Mouse (Mus musculus): ENCODE results near the gene Dnajb3.

GRCm38 (mm10) chr1:88218051-88218450, 12.5 kb upstream of the Dnajb3 start:
- no peak for TF ChIP-seq POLR2A (IDR thresholded peaks at IDR 0.05; ENCODE audit: control insufficient read depth, extremely low read depth, insufficient read depth, low read length, poor library complexity)
- TF ChIP-seq CTCF (IDR thresholded peaks at IDR 0.05; ENCODE audit: borderline replicate concordance, control insufficient read depth, extremely low read depth, insufficient read depth, low read length, poor library complexity): no peak

All from thymus, adult 2 months (tissue).